23 mouse cellular contexts compared by ENCODE assay signal in genomic region chrX:14352416-14352815, GRCm38 (mm10).
DNase-seq lines count a peak whose midpoint lies in the region; ATAC-seq and TF ChIP-seq lines count a peak whose summit lies in the region.
"Had no signal": no experiment of that assay in that cellular context is flagged by ENCODE, and none has a peak within 500 bp of the region (broad histone marks: within the 10 kb centered on the region; RNA-seq: fewer than 3 reads in every experiment).

No protein-coding gene starts in this region.

- H3K4me1 ChIP-seq in CH12.LX (ENCODE audit: control insufficient read depth in 1 of 2, insufficient read depth in 2 of 2) = no peaks in the 10 kb centered on the region
- no peaks in the 10 kb centered on the region for H3K4me1 ChIP-seq in ES-E14 (ENCODE audit: control insufficient read depth in 2 of 2, insufficient read depth in 2 of 2, low read length in 2 of 2, poor library complexity in 1 of 2)
- no peaks in the 10 kb centered on the region for H3K4me1 ChIP-seq in MEL (ENCODE audit: control insufficient read depth in 1 of 2, insufficient read depth in 2 of 2, low read length in 2 of 2)
- no peaks in the 10 kb centered on the region for H3K4me1 ChIP-seq in forebrain, embryonic 13.5 days
- H3K4me1 ChIP-seq in hindbrain, embryonic 11.5 days (replicated peaks; ENCODE audit: control insufficient read depth, insufficient read depth, low read length) = no peaks in the 10 kb centered on the region

- TF ChIP-seq EP300 in CH12.LX (IDR thresholded peaks at IDR 0.05; ENCODE audit: low read length) (no peak), MEL (IDR thresholded peaks at IDR 0.05; ENCODE audit: low read depth in 1 of 2, low read length in 2 of 2) (no peak)

- no peak overlapping the region for H3K9ac ChIP-seq in CH12.LX (ENCODE audit: insufficient read depth, low read depth)
- no peak overlapping the region for H3K9ac ChIP-seq in ES-E14 (ENCODE audit: insufficient read depth, low read depth, low read length, poor library complexity, severe bottlenecking)
- no peak overlapping the region for H3K9ac ChIP-seq in MEL (ENCODE audit: control insufficient read depth, low read depth, low read length, poor library complexity, severe bottlenecking)
- H3K9ac ChIP-seq in forebrain, embryonic 13.5 days = no peak overlapping the region
- no peak overlapping the region for H3K9ac ChIP-seq in hindbrain, embryonic 11.5 days (ENCODE audit: low read depth, low read length)

- no peak overlapping the region for H3K27ac ChIP-seq in CH12.LX (ENCODE audit: insufficient read depth, low read depth)
- no peak overlapping the region for H3K27ac ChIP-seq in ES-E14 (ENCODE audit: insufficient read depth, low read depth, low read length, poor library complexity, severe bottlenecking)
- no peak overlapping the region for H3K27ac ChIP-seq in MEL (ENCODE audit: control insufficient read depth, low read depth, low read length)
- H3K27ac ChIP-seq in forebrain, embryonic 13.5 days = no peak overlapping the region
- H3K27ac ChIP-seq in hindbrain, embryonic 11.5 days (ENCODE audit: low read depth, low read length) = no peak overlapping the region

- H3K79me2 ChIP-seq in CH12.LX (replicated peaks; ENCODE audit: control insufficient read depth, extremely low read depth, insufficient read depth, poor library complexity, severe bottlenecking) (no peaks in the 10 kb centered on the region), MEL (ENCODE audit: control insufficient read depth, insufficient read depth, low read length, poor library complexity) (no peaks in the 10 kb centered on the region)

- in situ Hi-C loops in CH12.LX (cut with MboI; ENCODE audit: low pct_ligation_motif_present, low pct_unique_long_range_greater_than_20kb, low sequenced_read_pairs) (no loop called here), ES-E14 (cut with MboI; ENCODE audit: low sequenced_read_pairs in 2 of 2, unreplicated experiment in 2 of 2) (no loop called here)

- no peak overlapping the region for H3K4me2 ChIP-seq in CH12.LX (ENCODE audit: insufficient read depth, low read depth, poor library complexity, severe bottlenecking)
- no peak overlapping the region for H3K4me2 ChIP-seq in forebrain, embryonic 13.5 days
- H3K4me2 ChIP-seq in hindbrain, embryonic 11.5 days (replicated peaks; ENCODE audit: low read depth, low read length) = no peak overlapping the region

- no peaks in the 10 kb centered on the region for H3K36me3 ChIP-seq in CH12.LX (replicated peaks in 1 of 2; ENCODE audit: control insufficient read depth in 1 of 2, insufficient read depth in 1 of 2, low read length in 1 of 2)
- H3K36me3 ChIP-seq in ES-E14 (ENCODE audit: control insufficient read depth, insufficient read depth, low read length, poor library complexity, severe bottlenecking) = no peaks in the 10 kb centered on the region
- H3K36me3 ChIP-seq in MEL (ENCODE audit: control insufficient read depth in 1 of 2, insufficient read depth in 2 of 2, low read length in 2 of 2) = no peaks in the 10 kb centered on the region
- no peaks in the 10 kb centered on the region for H3K36me3 ChIP-seq in forebrain, embryonic 13.5 days (ENCODE audit: poor library complexity, severe bottlenecking)
- H3K36me3 ChIP-seq in hindbrain, embryonic 11.5 days (ENCODE audit: control insufficient read depth, insufficient read depth, low read length) = no peaks in the 10 kb centered on the region
- H3K36me3 ChIP-seq: G1E had no signal

- no peak for TF ChIP-seq POLR2A in CH12.LX (IDR thresholded peaks at IDR 0.05; ENCODE audit: low read depth, low read length)
- no peak for TF ChIP-seq POLR2A in MEL (IDR thresholded peaks at IDR 0.05; ENCODE audit: control insufficient read depth in 1 of 2, insufficient read depth in 1 of 2, low read depth in 1 of 2, low read length in 2 of 2, poor library complexity in 1 of 2)

- TF ChIP-seq RAD21 in CH12.LX (IDR thresholded peaks at IDR 0.05; ENCODE audit: low read depth, low read length) (no peak), MEL (IDR thresholded peaks at IDR 0.05; ENCODE audit: low read depth, low read length) (no peak)

- DNase-seq in CH12.LX (ENCODE audit: extremely low read depth) (no peak), ES-E14 (ENCODE audit: low read depth, low spot score) (no peak), MEL (ENCODE audit: low read depth, low spot score) (no peak)
- no peak for DNase-seq in hindbrain, embryonic 11.5 days (ENCODE audit: low spot score)
- no peak for DNase-seq in cerebellum, postnatal 4 days (ENCODE audit: low spot score in 2 of 2)
- DNase-seq: adrenal gland, adult 2 months; adrenal gland, adult 8-10 months; adrenal gland, postnatal 10 days; adrenal gland, postnatal 14 days; adrenal gland, postnatal 25 days; adrenal gland, postnatal 36 days; B cell, adult 2 months; cerebellum, adult 11 months; cerebellum, adult 11-12 months; cerebellum, adult 18-20 months; cerebellum, adult 2 months; cerebellum, adult 8-10 months; cerebellum, adult 9-10 months had no signal

- H3K4me3 ChIP-seq in CH12.LX (replicated peaks in 1 of 3; ENCODE audit: low read depth in 2 of 3, low read length in 2 of 3, poor library complexity in 1 of 3) (no peak overlapping the region), ES-E14 (ENCODE audit: insufficient read depth in 1 of 2, low read depth in 1 of 2, low read length in 2 of 2, poor library complexity in 1 of 2, severe bottlenecking in 1 of 2) (no peak overlapping the region), MEL (ENCODE audit: control insufficient read depth in 1 of 2, insufficient read depth in 1 of 2, low read depth in 2 of 2, low read length in 2 of 2) (no peak overlapping the region)
- H3K4me3 ChIP-seq in forebrain, embryonic 13.5 days = no peak overlapping the region
- no peak overlapping the region for H3K4me3 ChIP-seq in hindbrain, embryonic 11.5 days (ENCODE audit: low read depth, low read length)

- dilution Hi-C loops in CH12.LX (cut with MboI; ENCODE audit: extremely low pct_ligation_motif_present, extremely low pct_unique_long_range_greater_than_20kb, low sequenced_read_pairs) = no loop called here

- 76% methylated on average over 2 of the region's 2 CpGs for WGBS in forebrain, embryonic 13.5 days
- WGBS in hindbrain, embryonic 11.5 days = 87% methylated on average over 2 of the region's 2 CpGs

- H3K27me3 ChIP-seq in CH12.LX (replicated peaks) = no peaks in the 10 kb centered on the region
- no peaks in the 10 kb centered on the region for H3K27me3 ChIP-seq in MEL (ENCODE audit: control insufficient read depth in 1 of 2, insufficient read depth in 2 of 2, low read length in 2 of 2)
- H3K27me3 ChIP-seq in forebrain, embryonic 13.5 days = no peaks in the 10 kb centered on the region
- H3K27me3 ChIP-seq in hindbrain, embryonic 11.5 days (ENCODE audit: control insufficient read depth, insufficient read depth, low read length) = no peaks in the 10 kb centered on the region

- H3K9me3 ChIP-seq in CH12.LX (replicated peaks; ENCODE audit: low read length) (no peaks in the 10 kb centered on the region), ES-E14 (ENCODE audit: control insufficient read depth, insufficient read depth, low read depth, low read length) (no peaks in the 10 kb centered on the region), MEL (replicated peaks; ENCODE audit: insufficient read depth, low read length) (no peaks in the 10 kb centered on the region)
- H3K9me3 ChIP-seq in forebrain, embryonic 13.5 days (replicated peaks) = no peaks in the 10 kb centered on the region
- H3K9me3 ChIP-seq in hindbrain, embryonic 11.5 days (ENCODE audit: control insufficient read depth, low read length) = no peaks in the 10 kb centered on the region
- H3K9me3 ChIP-seq: G1E had no signal

- no peak for ATAC-seq in forebrain, embryonic 13.5 days
- ATAC-seq in hindbrain, embryonic 11.5 days (ENCODE audit: low FRiP score) = no peak
- ATAC-seq: activated CD4-positive, CD25-positive, alpha-beta regulatory T cell, adult 4 months; CD4-positive, CD25-positive, alpha-beta regulatory T cell, adult 4 months; Patski had no signal

- TF ChIP-seq CTCF in CH12.LX (conservative IDR thresholded peaks at IDR 0.05 in 1 of 2, IDR thresholded peaks at IDR 0.05 in 1 of 2; ENCODE audit: low read depth in 2 of 2, low read length in 2 of 2) (no peak), MEL (IDR thresholded peaks at IDR 0.05 in 2 of 3, conservative IDR thresholded peaks at IDR 0.05 in 1 of 3; ENCODE audit: control insufficient read depth in 1 of 3, insufficient read depth in 1 of 3, low read depth in 2 of 3, low read length in 3 of 3, poor library complexity in 1 of 3, severe bottlenecking in 1 of 3) (no peak)

TF ChIP-seq in CH12.LX, 34 proteins besides CTCF, POLR2A, EP300 and RAD21:
- no peak for TF ChIP-seq ETS1 (conservative IDR thresholded peaks at IDR 0.05; ENCODE audit: low read depth, low read length)
- TF ChIP-seq MAFK (IDR thresholded peaks at IDR 0.05; ENCODE audit: insufficient replicate concordance, low read length) = peak; percentile 89

TF ChIP-seq in ES-E14, 5 proteins besides CTCF, POLR2A, EP300 and RAD21:
- peak; percentile 80 for TF ChIP-seq MAFK (IDR thresholded peaks at IDR 0.05; ENCODE audit: insufficient read depth, low read depth, low read length)
- TF ChIP-seq HCFC1 (IDR thresholded peaks at IDR 0.05; ENCODE audit: borderline replicate concordance, insufficient read depth, low read length) = no peak
TF ChIP-seq in ES-E14: peak in this region for 1.

TF ChIP-seq in MEL, 35 proteins besides CTCF, POLR2A, EP300 and RAD21:
- no peak for TF ChIP-seq MEF2A (IDR thresholded peaks at IDR 0.05; ENCODE audit: extremely low read depth, insufficient replicate concordance, low read depth, low read length, poor library complexity, severe bottlenecking)
- TF ChIP-seq POLR2AphosphoS5 (IDR thresholded peaks at IDR 0.05; ENCODE audit: borderline replicate concordance, low read depth, low read length) = no peak
- TF ChIP-seq MAFK (IDR thresholded peaks at IDR 0.05; ENCODE audit: borderline replicate concordance, low read depth, low read length) = peak; percentile 89

Comparison
In these comparisons a context has a peak if more than half of its experiments do, and no peak if none do; other contexts are left out.
1. Of the 35 proteins assayed by ChIP-seq in both MEL and CH12.LX: peak only in MEL: none; only in CH12.LX: none; in both: MAFK; in neither: 34.